Comparison of ENCODE assay signal across 15 mouse cellular contexts in genomic region chr4:152362180-152362579, GRCm38 (mm10). TPM values are rescaled to one million over a fixed set of nuclear protein-coding genes. Genes with fewer than 3 reads are reported as not detected.
A peak's percentile ranks its signal among the peaks of the same experiment; 100 is the strongest.
DNase-seq lines count a peak whose midpoint lies in the region; TF ChIP-seq lines count a peak whose summit lies in the region.
"Had no signal": no experiment of that assay in that cellular context is flagged by ENCODE, and none has a peak within 500 bp of the region (broad histone marks: within the 10 kb centered on the region; RNA-seq: fewer than 3 reads in every experiment).

No protein-coding gene starts in this region.

- no peaks in the 10 kb centered on the region for H3K79me3 ChIP-seq in C2C12 (ENCODE audit: low read depth)

- TF ChIP-seq POLR2A in myocyte (IDR thresholded peaks at IDR 0.05; ENCODE audit: insufficient read length, low read depth), result no peak

- peaks cover 86% of the 10 kb centered on the region for H3K4me1 ChIP-seq in E14TG2a.4 (replicated peaks; ENCODE audit: low read depth, low read length)

- peak; percentile 38 for DNase-seq in induced T-regulatory cell, adult 2 months (ENCODE audit: low read depth)
- DNase-seq in spleen, postnatal 14 days (ENCODE audit: low spot score in 2 of 2), result no peak
- no peak for DNase-seq in cerebellum, adult 18-20 months
- DNase-seq in kidney, adult 11 months, result no peak
- DNase-seq: cerebellum, adult 9-10 months; gastrocnemius, postnatal 36 days; kidney, adult 18-20 months; layer of hippocampus, postnatal 36 days; lung, adult 2 months had no signal

- H3K4me3 ChIP-seq in C2C12 (ENCODE audit: insufficient read depth, poor library complexity, severe bottlenecking), result no peak overlapping the region
- peak overlapping the region; percentile 58; the same call in 1 of the 2 replicates for H3K4me3 ChIP-seq in E14TG2a.4 (replicated peaks; ENCODE audit: low read length)
- no peak overlapping the region for H3K4me3 ChIP-seq in myocyte
- H3K4me3 ChIP-seq: heart, embryonic 13.5 days; limb, embryonic 10.5 days had no signal

- H3K79me2 ChIP-seq in C2C12 (ENCODE audit: control insufficient read depth, insufficient read depth) (no peaks in the 10 kb centered on the region), myocyte (ENCODE audit: control insufficient read depth, insufficient read depth) (no peaks in the 10 kb centered on the region)

- H3K4me2 ChIP-seq in myocyte (ENCODE audit: low read depth), result peak overlapping the region; percentile 45
- H3K4me2 ChIP-seq: heart, embryonic 13.5 days; midbrain, embryonic 11.5 days had no signal

- H3K36me3 ChIP-seq in C2C12 (ENCODE audit: control insufficient read depth, insufficient read depth), result no peaks in the 10 kb centered on the region
- H3K36me3 ChIP-seq in E14TG2a.4 (ENCODE audit: insufficient read depth, low read length), result peaks cover 10% of the 10 kb centered on the region
- no peaks in the 10 kb centered on the region for H3K36me3 ChIP-seq in myocyte (ENCODE audit: control insufficient read depth, insufficient read depth)
- H3K36me3 ChIP-seq: heart, embryonic 13.5 days; limb, embryonic 10.5 days had no signal

- no peak overlapping the region for H3ac ChIP-seq in C2C12 (ENCODE audit: control insufficient read depth, insufficient read length, low read depth)
- H3ac ChIP-seq in myocyte (ENCODE audit: control insufficient read depth, insufficient read length), result no peak overlapping the region

- H3K27me3 ChIP-seq in C2C12 (ENCODE audit: control insufficient read depth, insufficient read depth, insufficient read length) (no peaks in the 10 kb centered on the region), E14TG2a.4 (ENCODE audit: insufficient read depth, low read length) (no peaks in the 10 kb centered on the region), myocyte (ENCODE audit: control insufficient read depth, insufficient read depth, insufficient read length) (no peaks in the 10 kb centered on the region)

- H3K9me3 ChIP-seq in E14TG2a.4 (ENCODE audit: low read length), result no peaks in the 10 kb centered on the region
- H3K9me3 ChIP-seq: heart, embryonic 13.5 days; limb, embryonic 10.5 days had no signal

- TF ChIP-seq CTCF in C2C12 (IDR thresholded peaks at IDR 0.05; ENCODE audit: control insufficient read depth, insufficient read depth, insufficient read length) (no peak), E14TG2a.4 (conservative IDR thresholded peaks at IDR 0.05; ENCODE audit: low read length) (no peak)

TF ChIP-seq in C2C12, 6 proteins besides CTCF, POLR2A, EP300 and RAD21:
- peak; percentile 37 for TF ChIP-seq FOSL1 (IDR thresholded peaks at IDR 0.05; ENCODE audit: insufficient read depth, low read length, poor library complexity, severe bottlenecking)
- TF ChIP-seq MAX (IDR thresholded peaks at IDR 0.05), result peak; percentile 30
- TF ChIP-seq USF1 (IDR thresholded peaks at IDR 0.05; ENCODE audit: low read depth), result peak; percentile 19
- no peak for TF ChIP-seq MYOD1 (IDR thresholded peaks at IDR 0.05; ENCODE audit: control insufficient read depth, insufficient read length, low read depth)
- TF ChIP-seq CEBPB (IDR thresholded peaks at IDR 0.05; ENCODE audit: low read depth), result no peak
- no peak for TF ChIP-seq MYOG (IDR thresholded peaks at IDR 0.05; ENCODE audit: control insufficient read depth, extremely low read depth, insufficient read length)

TF ChIP-seq in myocyte, 11 proteins besides CTCF, POLR2A, EP300 and RAD21:
- TF ChIP-seq SRF (IDR thresholded peaks at IDR 0.05; ENCODE audit: control insufficient read depth, insufficient read length, low read depth), result no peak
- peak in 1 of 3 experiments; percentile 8 for TF ChIP-seq MYOD1 (IDR thresholded peaks at IDR 0.05; ENCODE audit: control insufficient read depth in 1 of 3, insufficient read length in 2 of 3, low read depth in 2 of 3)

RNA-seq across cellular contexts. Expression of gene Chd5, which starts 23.7 kb away (rescaled TPM):
- polyA plus RNA-seq in C2C12 (2012; fragmentation: generic; extraction: Trizol) (0.22 TPM), myocyte (2012; fragmentation: generic; extraction: Trizol) (1.0 TPM)

RNA-seq across cellular contexts. Expression of gene Rpl22, which starts 36.6 kb away (rescaled TPM):
- polyA plus RNA-seq in C2C12 (2012; fragmentation: generic; extraction: Trizol) (1,836 TPM), myocyte (2012; fragmentation: generic; extraction: Trizol) (1,218 TPM)

RNA-seq across cellular contexts. Expression of gene Rnf207, which starts 43.4 kb away (rescaled TPM):
- 0.23 TPM for polyA plus RNA-seq in C2C12 (2012; fragmentation: generic; extraction: Trizol)
- 0.52 TPM for polyA plus RNA-seq in myocyte (2012; fragmentation: generic; extraction: Trizol)
